Mouse (Mus musculus) intestine, embryonic 15.5 days (tissue): Measurements from ENCODE around the gene Slc12a9. TPM values are rescaled to one million over a fixed set of nuclear protein-coding genes. Genes with fewer than 3 reads are reported as not detected.

Experiments
- ATAC-seq: fragments of 200-750 bp; cut with Nextera tagmentation; 2 replicates; pipeline ENCODE4 v1.8.0; 2017; ENCODE audit warnings: moderate TSS enrichment, moderate library complexity
- H3K27ac ChIP-seq: fragments of 300-500 bp; sonication (generic); 2 replicates; pipeline ENCODE4 v1.5.1; 2015; ENCODE audit warnings: mild to moderate bottlenecking, inconsistent platforms
- H3K27me3 ChIP-seq: fragments of 300-500 bp; sonication (generic); replicated peaks from 2 replicates; pipeline ENCODE4 v1.6.1; 2015; ENCODE audit warnings: inconsistent platforms
- H3K36me3 ChIP-seq: fragments of 300-500 bp; sonication (generic); 2 replicates; pipeline ENCODE4 v1.6.1; 2015; ENCODE audit warnings: inconsistent platforms
- H3K4me1 ChIP-seq: fragments of 300-500 bp; sonication (generic); replicated peaks from 2 replicates; pipeline ENCODE4 v1.6.1; 2015; ENCODE audit warnings: inconsistent platforms
- H3K4me2 ChIP-seq: fragments of 300-500 bp; sonication (generic); replicated peaks from 2 replicates; pipeline ENCODE4 v1.6.1; 2015; ENCODE audit warnings: mild to moderate bottlenecking, inconsistent platforms
- H3K4me3 ChIP-seq: fragments of 300-500 bp; sonication (generic); replicated peaks from 2 replicates; pipeline ENCODE4 v1.5.1; 2015; ENCODE audit warnings: inconsistent platforms
- H3K9ac ChIP-seq: fragments of 300-500 bp; sonication (generic); 2 replicates; pipeline ENCODE4 v1.6.1; 2015; ENCODE audit warnings: inconsistent platforms
- H3K9me3 ChIP-seq: fragments of 300-500 bp; sonication (generic); 2 replicates; pipeline ENCODE4 v1.6.1; 2016; ENCODE audit warnings: inconsistent platforms
- WGBS: fragments of 180-500 bp; shearing (Covaris S2); methylation state at CpG from one replicate; pipeline ENCODE4 v1.1.7; 2015; 5-methylcytosine and 5-hydroxymethylcytosine counted together
- polyA plus RNA-seq: library from polyadenylated mRNA; unstranded; fragments of >200 nt; fragmentation: Nextera tagmentation; extraction: Ambion mirVana; gene quantifications from 2 replicates; pipeline ENCODE4 v1.2.1, GENCODE M21; 2015

Gene Slc12a9
- polyA plus RNA-seq, 1 experiment from 2014 or later: 14.3 TPM

DNA sequence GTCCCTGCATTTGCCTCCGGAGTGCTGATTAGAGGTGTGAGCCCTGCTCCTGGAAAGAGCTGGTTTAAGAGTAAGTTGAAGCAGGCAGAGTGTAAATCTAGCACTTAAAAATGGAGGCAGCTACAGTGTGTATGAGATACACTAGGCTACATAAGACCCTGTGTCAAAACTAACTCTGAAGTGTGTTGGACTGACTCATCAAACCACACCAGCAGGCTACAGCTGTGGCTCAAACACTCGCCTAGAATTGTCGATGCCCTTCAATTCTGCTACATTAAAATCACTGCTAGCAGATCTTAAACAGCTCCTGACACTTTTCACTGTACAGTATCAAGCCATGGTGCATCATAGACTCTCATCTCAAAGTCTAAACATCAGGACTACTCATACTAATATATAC, 29.2 kb downstream of the Slc12a9 start:
- Histone ChIP-seq H3K27ac (no peak overlapping the region), H3K4me1 (peaks cover 26% of the 10 kb centered on the region), H3K9ac (no peak overlapping the region), H3K9me3 (no peaks in the 10 kb centered on the region), H3K36me3 (peaks cover 48% of the 10 kb centered on the region), H3K27me3 (no peaks in the 10 kb centered on the region), H3K4me2 (no peak overlapping the region), H3K4me3 (no peak overlapping the region)
- WGBS: 61% methylated on average over 3 of the region's 3 CpGs
- ATAC-seq: no peak

GRCm38 (mm10) chr5:137303609-137304008, 29.8 kb downstream of the Slc12a9 start:
- no peak for ATAC-seq
- no peaks in the 10 kb centered on the region for H3K27me3 ChIP-seq
- no peak overlapping the region for H3K27ac ChIP-seq
- peaks cover 48% of the 10 kb centered on the region for H3K36me3 ChIP-seq
- no peaks in the 10 kb centered on the region for H3K9me3 ChIP-seq
- H3K9ac ChIP-seq: no peak overlapping the region
- H3K4me3 ChIP-seq: no peak overlapping the region
- H3K4me2 ChIP-seq: no peak overlapping the region
- H3K4me1 ChIP-seq: peaks cover 26% of the 10 kb centered on the region
- WGBS: 75% methylated on average over 4 of the region's 4 CpGs

DNA sequence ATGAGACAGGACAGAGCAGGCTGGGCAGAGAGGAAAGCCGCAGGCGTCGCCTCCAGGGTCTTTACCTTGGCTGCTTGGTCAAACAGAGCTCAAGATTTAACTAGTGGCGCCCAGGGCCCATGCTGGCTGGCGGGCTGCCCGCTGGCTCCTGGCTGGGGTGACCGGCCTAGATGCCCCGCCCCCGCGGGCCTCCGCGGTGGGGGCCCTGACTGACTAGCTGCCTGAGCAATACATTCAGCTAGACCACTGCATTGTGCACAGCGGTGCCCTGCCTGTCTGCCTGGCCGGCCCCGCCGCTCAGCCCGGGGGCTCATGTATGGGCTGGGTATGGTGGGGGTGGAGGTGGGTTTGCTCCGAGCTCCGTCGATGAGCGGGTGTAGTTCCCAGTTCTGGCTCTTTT, 32.1 kb downstream of the Slc12a9 start:
- peak; percentile 40; the same call in 1 of the 2 replicates for ATAC-seq
- peaks cover 69% of the 10 kb centered on the region for H3K36me3 ChIP-seq
- WGBS: 77% methylated on average over 21 of the region's 21 CpGs

GRCm38 (mm10) chr5:137299240-137299639, 34.2 kb downstream of the Slc12a9 start:
- Histone ChIP-seq H3K4me2 (no peak overlapping the region), H3K27ac (no peak overlapping the region), H3K27me3 (no peaks in the 10 kb centered on the region), H3K36me3 (peaks cover 74% of the 10 kb centered on the region), H3K9me3 (no peaks in the 10 kb centered on the region), H3K4me1 (peaks cover 7% of the 10 kb centered on the region), H3K9ac (no peak overlapping the region), H3K4me3 (no peak overlapping the region)
- ATAC-seq: no peak
- WGBS: 88% methylated on average over 7 of the region's 7 CpGs

More for the DNA sequence above, 32.1 kb downstream of the Slc12a9 start:
- no peak overlapping the region for H3K9ac ChIP-seq
- no peaks in the 10 kb centered on the region for H3K27me3 ChIP-seq
- no peak overlapping the region for H3K27ac ChIP-seq
- H3K4me3 ChIP-seq: no peak overlapping the region
- H3K4me2 ChIP-seq: no peak overlapping the region
- H3K4me1 ChIP-seq: peaks cover 18% of the 10 kb centered on the region
- H3K9me3 ChIP-seq: no peaks in the 10 kb centered on the region

GRCm38 (mm10) chr5:137297126-137297525, 36.3 kb downstream of the Slc12a9 start:
- WGBS: 93% methylated on average over 14 of the region's 14 CpGs
- Histone ChIP-seq H3K9me3 (no peaks in the 10 kb centered on the region), H3K4me1 (peaks cover 11% of the 10 kb centered on the region), H3K27ac (no peak overlapping the region), H3K36me3 (peaks cover 62% of the 10 kb centered on the region), H3K9ac (no peak overlapping the region), H3K4me2 (no peak overlapping the region), H3K27me3 (no peaks in the 10 kb centered on the region), H3K4me3 (no peak overlapping the region)
- no peak for ATAC-seq

GRCm38 (mm10) chr5:137295712-137296111, 37.7 kb downstream of the Slc12a9 start:
- 93% methylated on average over 15 of the region's 15 CpGs for WGBS
- Histone ChIP-seq H3K9ac (0 out of 2 replicates have a peak overlapping the region, but pooled peaks have one; percentile 79), H3K27ac (no peak overlapping the region), H3K4me3 (no peak overlapping the region), H3K9me3 (no peaks in the 10 kb centered on the region), H3K36me3 (peaks cover 49% of the 10 kb centered on the region), H3K27me3 (0 out of 2 replicates have a peak, but pooled peaks cover under 1% of the 10 kb centered on the region), H3K4me1 (peaks cover 11% of the 10 kb centered on the region), H3K4me2 (peak overlapping the region; percentile 97; the same call in 1 of the 2 replicates)
- no peak for ATAC-seq

- Histone ChIP-seq H3K9me3 (no peaks in the 10 kb centered on the region), H3K27me3 (peaks cover 3% of the 10 kb centered on the region; the same call in 1 of the 2 replicates), H3K4me3 (peak overlapping the region; percentile 54), H3K27ac (peak overlapping the region; percentile 97; the same call in 1 of the 2 replicates), H3K4me1 (peaks cover 13% of the 10 kb centered on the region), H3K36me3 (peaks cover 44% of the 10 kb centered on the region), H3K9ac (peak overlapping the region; percentile 79), H3K4me2 (peak overlapping the region; percentile 97)
- WGBS: 77% methylated on average over 9 of the region's 9 CpGs
- ATAC-seq: no peak
Observed at GRCm38 (mm10) chr5:137295296-137295695, 38.1 kb downstream of the Slc12a9 start.

DNA sequence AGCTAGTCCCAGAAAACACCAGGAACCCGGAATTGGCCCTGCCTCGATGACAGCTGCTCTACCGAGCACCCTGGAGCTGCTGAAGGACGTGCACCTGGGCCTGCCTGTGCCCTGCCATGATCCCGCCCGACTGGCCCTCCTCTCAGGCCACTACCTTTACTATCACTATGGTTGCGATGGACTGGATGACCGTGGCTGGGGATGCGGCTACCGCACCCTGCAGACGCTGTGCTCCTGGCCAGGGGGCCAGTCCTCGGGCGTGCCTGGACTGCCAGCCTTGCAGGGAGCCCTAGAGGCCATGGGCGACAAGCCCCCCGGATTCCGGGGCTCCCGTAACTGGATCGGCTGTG, 38.7 kb downstream of the Slc12a9 start:
- peak; percentile 48 for ATAC-seq
- H3K27ac ChIP-seq: peak overlapping the region; percentile 97
- no peaks in the 10 kb centered on the region for H3K9me3 ChIP-seq
- H3K9ac ChIP-seq: peak overlapping the region; percentile 79
- 8% methylated on average over 18 of the region's 18 CpGs for WGBS
- H3K36me3 ChIP-seq: peaks cover 39% of the 10 kb centered on the region
- peak overlapping the region; percentile 54 for H3K4me3 ChIP-seq
- peak overlapping the region; percentile 97 for H3K4me2 ChIP-seq
- peaks cover 18% of the 10 kb centered on the region for H3K4me1 ChIP-seq
- H3K27me3 ChIP-seq: peaks cover 9% of the 10 kb centered on the region

GRCm38 (mm10) chr5:137293839-137294743, 39.3 kb downstream of the Slc12a9 start, which contains the start of gene Ufsp1:
TSS of gene Ufsp1 (plus strand) at chr5:137294629.
- Histone ChIP-seq H3K9ac (peak within 1 kb of the TSS; percentile 79), H3K36me3 (peaks cover 32% of the 10 kb centered on the region), H3K27ac (peak within 1 kb of the TSS; percentile 97), H3K27me3 (peaks cover 15% of the 10 kb centered on the region), H3K9me3 (no peaks in the 10 kb centered on the region), H3K4me2 (peak within 1 kb of the TSS; percentile 97), H3K4me3 (peak within 1 kb of the TSS; percentile 54), H3K4me1 (peaks cover 24% of the 10 kb centered on the region)
- ATAC-seq: peak; percentile 94
- under 1% methylated on average over 52 of the region's 52 CpGs for WGBS

DNA sequence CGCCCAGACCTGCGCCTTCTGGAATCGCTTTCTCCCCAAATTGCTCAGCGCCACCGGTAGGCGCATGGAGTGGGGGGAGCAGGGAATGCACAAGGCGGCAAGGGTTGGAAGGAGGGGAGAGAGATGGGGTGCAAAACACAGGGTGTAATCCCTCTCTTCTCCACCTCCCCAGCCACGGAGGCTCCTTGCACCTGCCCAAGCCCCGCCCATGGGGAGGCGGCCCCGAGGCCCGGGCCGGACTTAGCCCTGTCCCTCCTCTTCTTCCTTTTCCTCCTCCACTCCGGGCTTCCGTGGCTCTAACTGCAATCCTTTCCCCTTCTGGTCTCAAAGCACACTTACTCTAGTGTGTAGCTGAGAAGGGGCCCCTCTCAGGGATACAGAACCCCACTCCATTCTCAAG, 40.1 kb downstream of the Slc12a9 start:
- Histone ChIP-seq H3K27ac (peak overlapping the region; percentile 97), H3K27me3 (peaks cover 20% of the 10 kb centered on the region), H3K36me3 (peaks cover 24% of the 10 kb centered on the region), H3K9me3 (no peaks in the 10 kb centered on the region), H3K4me1 (peaks cover 30% of the 10 kb centered on the region), H3K9ac (peak overlapping the region; percentile 79), H3K4me2 (peak overlapping the region; percentile 97), H3K4me3 (peak overlapping the region; percentile 54)
- peak; percentile 78 for ATAC-seq
- WGBS: 0% methylated on average over 15 of the region's 15 CpGs

GRCm38 (mm10) chr5:137291381-137291926, 41.9 kb downstream of the Slc12a9 start:
- no peak for ATAC-seq
- WGBS: 75% methylated on average over 15 of the region's 15 CpGs
- Histone ChIP-seq H3K9ac (no peak overlapping the region), H3K4me3 (no peak overlapping the region), H3K4me1 (peaks cover 46% of the 10 kb centered on the region), H3K9me3 (no peaks in the 10 kb centered on the region), H3K27me3 (peaks cover 33% of the 10 kb centered on the region), H3K36me3 (peaks cover 6% of the 10 kb centered on the region; the same call in 1 of the 2 replicates), H3K27ac (no peak overlapping the region), H3K4me2 (no peak overlapping the region)

DNA sequence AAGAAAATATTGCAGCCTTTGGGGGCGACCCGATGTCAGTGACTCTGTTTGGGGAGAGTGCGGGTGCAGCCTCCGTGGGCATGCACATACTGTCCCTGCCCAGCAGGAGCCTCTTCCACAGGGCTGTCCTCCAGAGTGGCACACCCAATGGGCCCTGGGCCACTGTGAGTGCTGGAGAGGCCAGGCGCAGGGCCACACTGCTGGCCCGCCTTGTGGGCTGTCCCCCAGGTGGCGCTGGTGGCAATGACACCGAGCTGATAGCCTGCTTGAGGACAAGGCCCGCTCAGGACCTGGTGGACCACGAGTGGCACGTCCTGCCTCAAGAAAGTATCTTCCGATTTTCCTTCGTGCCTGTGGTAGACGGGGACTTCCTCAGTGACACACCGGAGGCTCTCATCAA, 42.7 kb downstream of the Slc12a9 start:
- 24% methylated on average over 15 of the region's 15 CpGs for WGBS
- Histone ChIP-seq H3K4me1 (peaks cover 47% of the 10 kb centered on the region), H3K4me3 (no peak overlapping the region), H3K27ac (no peak overlapping the region), H3K4me2 (peak overlapping the region; percentile 22; the same call in 1 of the 2 replicates), H3K9ac (no peak overlapping the region), H3K27me3 (peaks cover 33% of the 10 kb centered on the region), H3K36me3 (no peaks in the 10 kb centered on the region; the same call in 1 of the 2 replicates), H3K9me3 (no peaks in the 10 kb centered on the region)
- ATAC-seq: 0 out of 2 replicates have a peak, but pooled peaks have one; percentile 12
